14 mouse cellular contexts compared by ENCODE assay signal in the genomic region with DNA sequence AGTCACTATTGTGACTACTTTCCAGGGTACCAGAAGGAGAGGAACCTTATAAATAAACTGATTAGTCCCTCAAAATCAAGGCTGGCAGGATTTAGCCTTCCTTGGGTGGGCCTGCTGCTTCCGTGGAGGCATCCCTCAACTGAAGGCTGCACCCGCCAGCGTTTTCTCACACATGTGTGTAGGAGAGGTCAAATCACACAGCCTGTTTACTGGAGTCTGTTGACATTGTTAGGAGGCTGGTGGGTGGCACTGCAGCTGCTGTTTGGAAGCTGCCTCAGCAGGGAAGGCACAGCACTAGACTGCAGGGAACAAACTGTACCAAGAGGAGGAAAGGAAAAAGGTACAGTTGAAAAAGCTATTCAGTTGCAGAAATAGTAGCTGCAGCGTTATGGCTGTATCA.
DNase-seq lines count a peak whose midpoint lies in the region; ATAC-seq lines count a peak whose summit lies in the region.
"Had no signal": no experiment of that assay in that cellular context is flagged by ENCODE, and none has a peak within 500 bp of the region (broad histone marks: within the 10 kb centered on the region; RNA-seq: fewer than 3 reads in every experiment).

No protein-coding gene starts in this region.

- WGBS in neural tube, embryonic 15.5 days = 48% methylated on average over 4 of the region's 4 CpGs

- no peaks in the 10 kb centered on the region for H3K4me1 ChIP-seq in neural tube, embryonic 15.5 days
- H3K4me1 ChIP-seq: limb, embryonic 10.5 days had no signal

- no peak overlapping the region for H3K27ac ChIP-seq in neural tube, embryonic 15.5 days (replicated peaks)
- H3K27ac ChIP-seq: limb, embryonic 10.5 days; midbrain, embryonic 10.5 days had no signal

- H3K4me3 ChIP-seq in neural tube, embryonic 15.5 days (replicated peaks) = no peak overlapping the region
- H3K4me3 ChIP-seq: limb, embryonic 10.5 days; midbrain, embryonic 10.5 days had no signal

- H3K27me3 ChIP-seq in neural tube, embryonic 15.5 days (replicated peaks) = no peaks in the 10 kb centered on the region

- no peak overlapping the region for H3K9ac ChIP-seq in neural tube, embryonic 15.5 days (replicated peaks)

- no peak overlapping the region for H3K4me2 ChIP-seq in neural tube, embryonic 15.5 days

- no peak for ATAC-seq in neural tube, embryonic 15.5 days (ENCODE audit: low FRiP score)

- no peaks in the 10 kb centered on the region for H3K9me3 ChIP-seq in neural tube, embryonic 15.5 days (replicated peaks)
- H3K9me3 ChIP-seq: limb, embryonic 10.5 days; midbrain, embryonic 10.5 days had no signal

- intact Hi-C loops in gastrocnemius, postnatal 14 days (cut with DNase I; ENCODE audit: low total_unique reads) = no loop called here

- DNase-seq in gastrocnemius, postnatal 25 days = peak; percentile 13
- DNase-seq in gastrocnemius, postnatal 10 days = no peak
- peak; percentile 25 to 36 for DNase-seq in frontal cortex, postnatal 10 days (ENCODE audit: low spot score in 2 of 2)
- DNase-seq in left cerebral cortex, adult 18-20 months (ENCODE audit: low spot score in 2 of 2) = peak; percentile 40 to 68
- peak; percentile 56 to 64 for DNase-seq in right cerebral cortex, postnatal 10 days (ENCODE audit: low spot score in 2 of 2)
- no peak for DNase-seq in embryo, embryonic 9.5 days (ENCODE audit: extremely low spot score)
- no peak for DNase-seq in gastrocnemius, postnatal 14 days
- DNase-seq: heart, adult 18-20 months; kidney, adult 11 months; lung, adult 2 months had no signal

- H3K36me3 ChIP-seq in neural tube, embryonic 15.5 days = no peaks in the 10 kb centered on the region
- H3K36me3 ChIP-seq: G1E; limb, embryonic 10.5 days; midbrain, embryonic 10.5 days had no signal

Comparison
In these comparisons a context has a peak if more than half of its experiments do, and no peak if none do; other contexts are left out.
1. DNase-seq: peak in gastrocnemius, postnatal 25 days (single experiment), frontal cortex, postnatal 10 days (2 of 2), left cerebral cortex, adult 18-20 months (2 of 2) and right cerebral cortex, postnatal 10 days (2 of 2); none in gastrocnemius, postnatal 10 days (single experiment), embryo, embryonic 9.5 days (single experiment) and gastrocnemius, postnatal 14 days (single experiment).